Mouse (Mus musculus) forebrain, embryonic 12.5 days (tissue): ENCODE measurements at regions not wholly inside any gene's neighbourhood (a gene's known extent, or its start where the extent isn't known, plus 50 kb on each side); places are given as distances from the start of the nearest gene placed in this dataset.

Source experiments
- ATAC-seq: fragments of 200-750 bp; cut with Nextera tagmentation; 2 replicates; pipeline ENCODE4 v1.8.0; 2017; ENCODE audit warnings: moderate TSS enrichment; ENCODE audit not compliant: low FRiP score
- H3K27ac ChIP-seq: fragments of 300-500 bp; sonication (generic); 2 replicates; pipeline ENCODE4 v1.5.1; 2016; ENCODE audit warnings: mild to moderate bottlenecking
- H3K27me3 ChIP-seq: fragments of 300-500 bp; sonication (generic); 2 replicates; pipeline ENCODE4 v1.6.1; 2016; ENCODE audit warnings: mild to moderate bottlenecking
- H3K36me3 ChIP-seq: fragments of 300-500 bp; sonication (generic); replicated peaks from 2 replicates; pipeline ENCODE4 v1.6.1; 2016; ENCODE audit warnings: mild to moderate bottlenecking
- H3K4me1 ChIP-seq: fragments of 300-500 bp; sonication (generic); 2 replicates; pipeline ENCODE4 v1.6.1; 2016
- H3K4me2 ChIP-seq: fragments of 300-500 bp; sonication (generic); 2 replicates; pipeline ENCODE4 v1.6.1; 2016; ENCODE audit warnings: mild to moderate bottlenecking, moderate library complexity
- H3K4me3 ChIP-seq: fragments of 300-500 bp; sonication (generic); replicated peaks from 2 replicates; pipeline ENCODE4 v1.5.1; 2016; ENCODE audit warnings: mild to moderate bottlenecking
- H3K9ac ChIP-seq: fragments of 300-500 bp; sonication (generic); 2 replicates; pipeline ENCODE4 v1.6.1; 2016; ENCODE audit warnings: mild to moderate bottlenecking
- H3K9me3 ChIP-seq: fragments of 300-500 bp; sonication (generic); 2 replicates; pipeline ENCODE4 v1.6.1; 2016
- WGBS: fragments of 180-500 bp; shearing (Covaris S2); methylation state at CpG from one replicate; pipeline ENCODE4 v1.1.7; 2016; 5-methylcytosine and 5-hydroxymethylcytosine counted together

- Histone ChIP-seq H3K4me3 (no peak overlapping the region), H3K36me3 (no peaks in the 10 kb centered on the region), H3K9ac (no peak overlapping the region), H3K27me3 (no peaks in the 10 kb centered on the region), H3K4me1 (peaks cover 4% of the 10 kb centered on the region; the same call in 1 of the 2 replicates), H3K4me2 (no peak overlapping the region), H3K9me3 (no peaks in the 10 kb centered on the region), H3K27ac (no peak overlapping the region)
- no peak for ATAC-seq
- WGBS: 61% methylated on average over 15 of the region's 15 CpGs
Measured at GRCm38 (mm10) chr6:143287322-143287721, 120.3 kb downstream of the Etnk1 start.

- Histone ChIP-seq H3K9ac (no peak overlapping the region), H3K4me1 (peaks cover 4% of the 10 kb centered on the region; the same call in 1 of the 2 replicates), H3K27me3 (no peaks in the 10 kb centered on the region), H3K4me3 (no peak overlapping the region), H3K9me3 (no peaks in the 10 kb centered on the region), H3K36me3 (no peaks in the 10 kb centered on the region), H3K27ac (no peak overlapping the region), H3K4me2 (no peak overlapping the region)
- WGBS: 90% methylated on average over 19 of the region's 19 CpGs
- ATAC-seq: no peak
Measured at GRCm38 (mm10) chr6:143288491-143289130, 121.6 kb downstream of the Etnk1 start.

- no peak for ATAC-seq
- Histone ChIP-seq H3K27ac (no peak overlapping the region), H3K9ac (no peak overlapping the region), H3K9me3 (no peaks in the 10 kb centered on the region), H3K4me2 (no peak overlapping the region), H3K4me1 (no peaks in the 10 kb centered on the region), H3K4me3 (no peak overlapping the region), H3K36me3 (no peaks in the 10 kb centered on the region), H3K27me3 (no peaks in the 10 kb centered on the region)
- 93% methylated on average over 3 of the region's 3 CpGs for WGBS
Measured at GRCm38 (mm10) chr6:143293648-143294047, 126.6 kb downstream of the Etnk1 start.

- Histone ChIP-seq H3K27me3 (no peaks in the 10 kb centered on the region), H3K4me2 (no peak overlapping the region), H3K4me3 (no peak overlapping the region), H3K4me1 (no peaks in the 10 kb centered on the region), H3K36me3 (no peaks in the 10 kb centered on the region), H3K27ac (no peak overlapping the region), H3K9me3 (no peaks in the 10 kb centered on the region), H3K9ac (no peak overlapping the region)
- WGBS: 91% methylated on average over 5 of the region's 5 CpGs
- ATAC-seq: no peak
Measured at GRCm38 (mm10) chr6:143298391-143298790, 131.4 kb downstream of the Etnk1 start.

- no peak overlapping the region for H3K4me2 ChIP-seq
Measured at GRCm38 (mm10) chr6:143301414-143301813, 134.4 kb downstream of the Etnk1 start.

GRCm38 (mm10) chr6:143307327-143307726 lies 140.3 kb downstream of the Etnk1 start:
- H3K4me1 ChIP-seq: no peaks in the 10 kb centered on the region
- WGBS: 72% methylated on average over 6 of the region's 6 CpGs
- H3K9me3 ChIP-seq: no peaks in the 10 kb centered on the region
- H3K27ac ChIP-seq: no peak overlapping the region
- no peaks in the 10 kb centered on the region for H3K36me3 ChIP-seq
- H3K4me2 ChIP-seq: no peak overlapping the region
- no peak overlapping the region for H3K9ac ChIP-seq
- ATAC-seq: no peak
- no peak overlapping the region for H3K4me3 ChIP-seq
- H3K27me3 ChIP-seq: no peaks in the 10 kb centered on the region

More at GRCm38 (mm10) chr6:143301414-143301813, 134.4 kb downstream of the Etnk1 start:
- Histone ChIP-seq H3K9me3 (no peaks in the 10 kb centered on the region), H3K36me3 (no peaks in the 10 kb centered on the region), H3K9ac (no peak overlapping the region), H3K27ac (no peak overlapping the region), H3K4me3 (no peak overlapping the region), H3K4me1 (no peaks in the 10 kb centered on the region), H3K27me3 (no peaks in the 10 kb centered on the region)
- 95% methylated on average over 10 of the region's 10 CpGs for WGBS
- no peak for ATAC-seq

- Histone ChIP-seq H3K9me3 (no peaks in the 10 kb centered on the region), H3K4me3 (no peak overlapping the region), H3K4me1 (no peaks in the 10 kb centered on the region), H3K27ac (no peak overlapping the region), H3K9ac (no peak overlapping the region), H3K36me3 (no peaks in the 10 kb centered on the region), H3K4me2 (no peak overlapping the region), H3K27me3 (no peaks in the 10 kb centered on the region)
- 83% methylated on average over 9 of the region's 9 CpGs for WGBS
- no peak for ATAC-seq
Measured at GRCm38 (mm10) chr6:143315859-143316258, 148.8 kb downstream of the Etnk1 start.

- WGBS: 52% methylated on average over 7 of the region's 7 CpGs
Measured at GRCm38 (mm10) chr6:143320426-143320825, 153.4 kb downstream of the Etnk1 start.

GRCm38 (mm10) chr6:143324636-143325035 lies 157.6 kb downstream of the Etnk1 start:
- Histone ChIP-seq H3K9me3 (no peaks in the 10 kb centered on the region), H3K27me3 (no peaks in the 10 kb centered on the region; the same call in 1 of the 2 replicates), H3K36me3 (no peaks in the 10 kb centered on the region), H3K9ac (no peak overlapping the region; the same call in 1 of the 2 replicates), H3K4me1 (peaks cover 9% of the 10 kb centered on the region), H3K4me2 (no peak overlapping the region), H3K4me3 (no peak overlapping the region), H3K27ac (no peak overlapping the region)
- peak; percentile 61; the same call in 1 of the 2 replicates for ATAC-seq
- 6% methylated on average over 8 of the region's 8 CpGs for WGBS

More at GRCm38 (mm10) chr6:143320426-143320825, 153.4 kb downstream of the Etnk1 start:
- Histone ChIP-seq H3K36me3 (no peaks in the 10 kb centered on the region), H3K27me3 (no peaks in the 10 kb centered on the region; the same call in 1 of the 2 replicates), H3K4me2 (no peak overlapping the region), H3K4me3 (no peak overlapping the region), H3K9ac (no peak overlapping the region), H3K4me1 (peaks cover 9% of the 10 kb centered on the region), H3K27ac (no peak overlapping the region), H3K9me3 (no peaks in the 10 kb centered on the region)
- ATAC-seq: no peak

- WGBS: 90% methylated on average over 22 of the region's 22 CpGs
- no peak overlapping the region for H3K4me2 ChIP-seq
- no peak overlapping the region for H3K27ac ChIP-seq
- no peak overlapping the region for H3K4me3 ChIP-seq
- ATAC-seq: no peak
- H3K36me3 ChIP-seq: no peaks in the 10 kb centered on the region
- H3K9me3 ChIP-seq: no peaks in the 10 kb centered on the region
- no peak overlapping the region for H3K9ac ChIP-seq
- peaks cover 6% of the 10 kb centered on the region for H3K4me1 ChIP-seq
- H3K27me3 ChIP-seq: no peaks in the 10 kb centered on the region; the same call in 1 of the 2 replicates
Measured at GRCm38 (mm10) chr6:143326956-143327722, 160.1 kb downstream of the Etnk1 start.

GRCm38 (mm10) chr6:143327788-143328187 lies 160.8 kb downstream of the Etnk1 start:
- Histone ChIP-seq H3K36me3 (no peaks in the 10 kb centered on the region), H3K9ac (no peak overlapping the region), H3K4me2 (no peak overlapping the region), H3K27me3 (no peaks in the 10 kb centered on the region; the same call in 1 of the 2 replicates), H3K9me3 (no peaks in the 10 kb centered on the region), H3K4me1 (peaks cover 6% of the 10 kb centered on the region), H3K27ac (no peak overlapping the region), H3K4me3 (no peak overlapping the region)
- no peak for ATAC-seq
- 88% methylated on average over 8 of the region's 8 CpGs for whole genome bisulfite sequencing

GRCm38 (mm10) chr6:143328202-143328601 lies 161.2 kb downstream of the Etnk1 start:
- 91% methylated on average over 9 of the region's 9 CpGs for WGBS
- Histone ChIP-seq H3K4me1 (peaks cover 6% of the 10 kb centered on the region), H3K4me2 (no peak overlapping the region), H3K27me3 (no peaks in the 10 kb centered on the region; the same call in 1 of the 2 replicates), H3K9me3 (no peaks in the 10 kb centered on the region), H3K27ac (no peak overlapping the region), H3K4me3 (no peak overlapping the region), H3K36me3 (no peaks in the 10 kb centered on the region), H3K9ac (no peak overlapping the region)
- no peak for ATAC-seq
